28 mouse cellular contexts compared by ENCODE assay signal in the genomic region with DNA sequence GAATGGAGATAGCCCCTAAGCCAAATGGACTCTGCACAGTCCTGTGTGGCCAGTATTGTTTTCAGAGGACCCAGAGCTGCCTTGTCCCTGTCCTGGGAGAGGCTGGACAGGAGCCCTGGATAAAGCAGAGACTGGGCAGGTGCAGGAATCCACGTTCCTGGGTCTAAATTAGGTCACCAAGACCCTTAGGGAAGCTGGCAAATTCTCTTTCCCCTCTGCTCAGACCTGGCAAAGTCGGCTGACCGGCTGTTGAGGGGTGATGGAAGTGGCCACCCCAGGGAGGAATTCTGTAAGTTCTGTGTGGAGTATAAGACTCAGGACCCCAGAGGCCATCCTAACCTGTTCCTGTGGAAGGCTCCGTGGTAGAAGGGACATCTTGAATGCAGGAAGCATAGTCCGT. TPM values are rescaled to one million over a fixed set of nuclear protein-coding genes. Genes with fewer than 3 reads are reported as not detected.
DNase-seq lines count a peak whose midpoint lies in the region; ATAC-seq lines count a peak whose summit lies in the region.
"Had no signal": no experiment of that assay in that cellular context is flagged by ENCODE, and none has a peak within 500 bp of the region (broad histone marks: within the 10 kb centered on the region; RNA-seq: fewer than 3 reads in every experiment).

No protein-coding gene starts in this region.

- peaks cover 28% of the 10 kb centered on the region; the same call in 1 of the 2 replicates for H3K4me1 ChIP-seq in hindbrain, embryonic 10.5 days (replicated peaks)
- H3K4me1 ChIP-seq in hindbrain, embryonic 13.5 days (replicated peaks), result peaks cover 4% of the 10 kb centered on the region
- H3K4me1 ChIP-seq: embryonic facial prominence, embryonic 13.5 days; embryonic facial prominence, embryonic 15.5 days had no signal

- DNase-seq in cerebellum, adult 8-10 months, result peak; percentile 7
- no peak for DNase-seq in cerebellum, adult 9-11 months
- DNase-seq in cerebellum, postnatal 10 days, result peak; percentile 50 to 55
- DNase-seq in cerebellum, adult 18-20 months, result no peak
- peak; percentile 26 to 30 for DNase-seq in cerebellum, postnatal 25 days
- DNase-seq in cerebellum, adult 11-12 months, result no peak
- no peak for DNase-seq in hindbrain, embryonic 10.5 days (ENCODE audit: low spot score)
- DNase-seq: adrenal gland, adult 8-10 months; adrenal gland, postnatal 14 days; adrenal gland, postnatal 36 days; B cell, adult 2 months; cerebellum, postnatal 36 days; embryo, embryonic 11 days; gastrocnemius, adult 2 months had no signal

- H3K27ac ChIP-seq in hindbrain, embryonic 10.5 days, result 0 out of 2 replicates have a peak overlapping the region, but pooled peaks have one; percentile 5
- H3K27ac ChIP-seq in hindbrain, embryonic 13.5 days, result no peak overlapping the region
- H3K27ac ChIP-seq: embryonic facial prominence, embryonic 13.5 days; embryonic facial prominence, embryonic 15.5 days; forebrain, embryonic 13.5 days; forebrain, embryonic 15.5 days; gastrocnemius, adult 2 months had no signal

- H3K9ac ChIP-seq in hindbrain, embryonic 13.5 days, result no peak overlapping the region
- H3K9ac ChIP-seq: embryonic facial prominence, embryonic 13.5 days; embryonic facial prominence, embryonic 15.5 days; forebrain, embryonic 13.5 days; forebrain, embryonic 15.5 days had no signal

- peaks cover 62% of the 10 kb centered on the region for H3K36me3 ChIP-seq in hindbrain, embryonic 10.5 days
- no peaks in the 10 kb centered on the region for H3K36me3 ChIP-seq in hindbrain, embryonic 13.5 days
- H3K36me3 ChIP-seq: embryonic facial prominence, embryonic 13.5 days; embryonic facial prominence, embryonic 15.5 days; forebrain, embryonic 15.5 days; G1E had no signal

- 88% methylated on average over 5 of the region's 5 CpGs for WGBS in hindbrain, embryonic 10.5 days
- WGBS in hindbrain, embryonic 13.5 days, result 81% methylated on average over 5 of the region's 5 CpGs

- no peaks in the 10 kb centered on the region for H3K9me3 ChIP-seq in hindbrain, embryonic 10.5 days
- H3K9me3 ChIP-seq in hindbrain, embryonic 13.5 days, result no peaks in the 10 kb centered on the region
- H3K9me3 ChIP-seq: embryonic facial prominence, embryonic 13.5 days; embryonic facial prominence, embryonic 15.5 days; forebrain, embryonic 13.5 days; forebrain, embryonic 15.5 days; G1E had no signal

- H3K4me3 ChIP-seq in hindbrain, embryonic 10.5 days, result no peak overlapping the region
- H3K4me3 ChIP-seq in hindbrain, embryonic 13.5 days, result no peak overlapping the region
- H3K4me3 ChIP-seq: embryonic facial prominence, embryonic 13.5 days; embryonic facial prominence, embryonic 15.5 days; erythroblast, embryonic 14.5 days; forebrain, embryonic 13.5 days; forebrain, embryonic 15.5 days; gastrocnemius, adult 2 months had no signal

- no peak for ATAC-seq in hindbrain, embryonic 13.5 days (ENCODE audit: low FRiP score)
- ATAC-seq: activated CD4-positive, CD25-positive, alpha-beta regulatory T cell, adult 4 months; CD4-positive, CD25-positive, alpha-beta regulatory T cell, adult 4 months; forebrain, embryonic 13.5 days; forebrain, embryonic 15.5 days; Patski had no signal

- H3K27me3 ChIP-seq in hindbrain, embryonic 10.5 days (ENCODE audit: insufficient read depth, poor library complexity, severe bottlenecking), result peaks cover 11% of the 10 kb centered on the region
- no peaks in the 10 kb centered on the region for H3K27me3 ChIP-seq in hindbrain, embryonic 13.5 days
- H3K27me3 ChIP-seq: embryonic facial prominence, embryonic 15.5 days; forebrain, embryonic 13.5 days; forebrain, embryonic 15.5 days; Patski had no signal

- H3K4me2 ChIP-seq in hindbrain, embryonic 13.5 days, result no peak overlapping the region
- H3K4me2 ChIP-seq: embryonic facial prominence, embryonic 13.5 days; embryonic facial prominence, embryonic 15.5 days; forebrain, embryonic 13.5 days; forebrain, embryonic 15.5 days had no signal

RNA-seq across cellular contexts. Expression of a gene that starts 36.9 kb away (rescaled TPM):
- polyA plus RNA-seq in hindbrain, embryonic 10.5 days (2016; fragmentation: Nextera tagmentation; extraction: Ambion mirVana), result 52.3 and 127 TPM in 2 replicates
- 40.1 and 47.2 TPM in 2 replicates for polyA plus RNA-seq in hindbrain, embryonic 13.5 days (2015; fragmentation: Nextera tagmentation; extraction: Ambion mirVana)
- polyA plus RNA-seq: activated CD4-positive, CD25-positive, alpha-beta regulatory T cell, adult 4 months; CD4-positive, CD25-positive, alpha-beta regulatory T cell, adult 4 months; erythroblast, embryonic 14.5 days; G1E had no signal

RNA-seq across cellular contexts. Expression of a gene that starts 42.3 kb away (rescaled TPM):
- polyA plus RNA-seq in hindbrain, embryonic 10.5 days (2016; fragmentation: Nextera tagmentation; extraction: Ambion mirVana), result not detected in 2 replicates
- polyA plus RNA-seq in hindbrain, embryonic 13.5 days (2015; fragmentation: Nextera tagmentation; extraction: Ambion mirVana), result not detected in 2 replicates
- polyA plus RNA-seq: activated CD4-positive, CD25-positive, alpha-beta regulatory T cell, adult 4 months; brain, embryonic 14.5 days; CD4-positive, CD25-positive, alpha-beta regulatory T cell, adult 4 months; embryonic facial prominence, embryonic 11.5 days; embryonic facial prominence, embryonic 13.5 days; embryonic facial prominence, embryonic 15.5 days; erythroblast, embryonic 14.5 days; forebrain, embryonic 11.5 days; forebrain, embryonic 13.5 days; frontal cortex, adult 2 months; G1E; Patski had no signal

Comparison
In these comparisons a context has a peak if more than half of its experiments do, and no peak if none do; other contexts are left out.
1. DNase-seq: peak in cerebellum, adult 8-10 months (single experiment), cerebellum, postnatal 10 days (2 of 2) and cerebellum, postnatal 25 days (2 of 2); none in cerebellum, adult 9-11 months (single experiment), cerebellum, adult 18-20 months (0 of 2), cerebellum, adult 11-12 months (single experiment) and hindbrain, embryonic 10.5 days (single experiment).